Mouse (Mus musculus) adrenal gland (tissue): Measurements from ENCODE around the gene Afdn.

Experiments used
- intact Hi-C: fragments of 180-260 bp; cut with DNase I; formaldehyde crosslinking; loops from one replicate; pipeline ENCODE4 v1.15.1; 2025

Afdn gene

GRCm38 (mm10) chr17:13738121-13738776 is 22.1 kb upstream of the Afdn start:
- intact Hi-C loops = no loop called here

- intact Hi-C loops = no loop called here
Observed at GRCm38 (mm10) chr17:13738916-13739315, 21.4 kb upstream of the Afdn start.

GRCm38 (mm10) chr17:13739981-13740380 is 20.4 kb upstream of the Afdn start:
- intact Hi-C loops = loop anchor here (5.0 kb wide), 1 partner anchor 38 kb away; no protein-coding TSS in a partner anchor

GRCm38 (mm10) chr17:13740796-13741195 is 19.5 kb upstream of the Afdn start:
- intact Hi-C loops = loop anchor here (5.0 kb wide), 1 partner anchor 38 kb away; no protein-coding TSS in a partner anchor

GRCm38 (mm10) chr17:13741611-13742010 is 18.7 kb upstream of the Afdn start:
- intact Hi-C loops = loop anchor here (5.0 kb wide), 1 partner anchor 39 kb away; no protein-coding TSS in a partner anchor

GRCm38 (mm10) chr17:13742334-13742733 is 18.0 kb upstream of the Afdn start:
- intact Hi-C loops = loop anchor here (5.0 kb wide), 1 partner anchor 40 kb away; no protein-coding TSS in a partner anchor

GRCm38 (mm10) chr17:13742941-13743708 is 17.2 kb upstream of the Afdn start:
- intact Hi-C loops = loop anchor here (5.0 kb wide), 1 partner anchor 41 kb away; no protein-coding TSS in a partner anchor

GRCm38 (mm10) chr17:13743709-13744079 is 16.6 kb upstream of the Afdn start:
- intact Hi-C loops = loop anchor here (5.0 kb wide), 1 partner anchor 41 kb away; no protein-coding TSS in a partner anchor

GRCm38 (mm10) chr17:13744219-13744618 is 16.1 kb upstream of the Afdn start:
- intact Hi-C loops = loop anchor here (5.0 kb wide), 1 partner anchor 42 kb away; no protein-coding TSS in a partner anchor

- intact Hi-C loops = loop anchor here (5.0 kb wide), 1 partner anchor 43 kb away; no protein-coding TSS in a partner anchor
Observed at GRCm38 (mm10) chr17:13744824-13745223, 15.5 kb upstream of the Afdn start.

GRCm38 (mm10) chr17:13745373-13745772 is 15.0 kb upstream of the Afdn start:
- intact Hi-C loops = no loop called here

- intact Hi-C loops = no loop called here
Observed at GRCm38 (mm10) chr17:13746330-13746729, 14.0 kb upstream of the Afdn start.

GRCm38 (mm10) chr17:13747681-13748080 is 12.7 kb upstream of the Afdn start:
- intact Hi-C loops = no loop called here

- intact Hi-C loops = no loop called here
Observed at GRCm38 (mm10) chr17:13749027-13749426, 11.3 kb upstream of the Afdn start.

- intact Hi-C loops = no loop called here
Observed at GRCm38 (mm10) chr17:13753918-13754317, 6.4 kb upstream of the Afdn start.

GRCm38 (mm10) chr17:13754940-13755339 is 5.4 kb upstream of the Afdn start:
- intact Hi-C loops = no loop called here

- intact Hi-C loops = no loop called here
Observed at GRCm38 (mm10) chr17:13758586-13758985, 1.8 kb upstream of the Afdn start.

- intact Hi-C loops = no loop called here
Observed at GRCm38 (mm10) chr17:13759156-13759852, 1.0 kb upstream of the Afdn start.

GRCm38 (mm10) chr17:13760675-13761178 is 388 bp downstream of the Afdn start:
- intact Hi-C loops = loop anchor here (5.0 to 10.0 kb wide), 2 partner anchors 78 to 286 kb away; no protein-coding TSS in a partner anchor

GRCm38 (mm10) chr17:13761179-13761913 is 1.0 kb downstream of the Afdn start, which contains the start of gene Tcte2:
TSS of gene Tcte2 (minus strand) at chr17:13761825.
- intact Hi-C loops = loop anchor here (5.0 to 10.0 kb wide), 2 partner anchors 79 to 287 kb away; no protein-coding TSS in a partner anchor
